Mouse (Mus musculus) gastrocnemius, postnatal 25 days (tissue): ENCODE measurements around the gene Nup62. TPM values are rescaled to one million over a fixed set of nuclear protein-coding genes. Genes with fewer than 3 reads are reported as not detected.

Experiments
- DNase-seq: peaks from one replicate; pipeline ENCODE4 v3.0.0; 2022
- total RNA-seq, 2 experiments: library from RNA; stranded (reverse); gene quantifications; 1 replicate in 1 of 2; 2 replicates in 1 of 2; pipeline ENCODE4 v1.2.3; 2021

The Nup62 gene
- total RNA-seq, 2 experiments from 2014 or later = 18.4 to 22.2 TPM

DNA sequence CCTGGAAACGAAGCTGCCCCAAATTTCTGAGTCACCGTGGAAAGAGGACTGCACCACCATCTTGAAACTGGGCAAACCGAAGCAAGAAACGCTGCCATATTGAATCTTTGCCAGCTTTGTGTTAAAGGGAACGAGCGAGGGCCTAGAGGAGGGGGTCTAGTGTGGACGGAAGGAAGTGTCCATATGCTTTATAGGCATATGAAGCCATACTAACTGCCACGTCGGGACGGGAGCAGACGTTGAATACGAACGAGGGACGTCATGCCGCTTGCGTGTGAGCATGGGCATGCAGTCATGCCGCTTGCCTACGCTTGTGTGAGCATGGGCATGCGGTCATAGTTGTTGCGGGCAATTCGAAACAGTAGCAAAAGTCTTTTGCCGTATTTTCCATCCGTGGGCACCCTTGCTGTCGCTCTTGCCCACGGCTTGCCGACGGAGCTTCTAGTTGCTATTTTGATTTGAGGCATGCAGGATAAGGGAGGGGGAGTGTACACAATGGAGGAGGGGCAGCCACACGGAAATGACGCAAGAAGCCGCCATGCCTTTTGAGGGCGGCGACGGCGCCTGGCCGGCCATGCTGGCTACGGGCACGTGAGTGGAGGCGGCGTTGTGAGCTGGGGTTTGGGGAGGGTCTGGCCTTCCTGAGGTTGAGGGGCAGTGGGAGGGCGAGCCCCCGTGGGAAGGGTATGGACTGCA, 33.7 kb downstream of the Nup62 start:
- DNase-seq = peak; percentile 90

DNA sequence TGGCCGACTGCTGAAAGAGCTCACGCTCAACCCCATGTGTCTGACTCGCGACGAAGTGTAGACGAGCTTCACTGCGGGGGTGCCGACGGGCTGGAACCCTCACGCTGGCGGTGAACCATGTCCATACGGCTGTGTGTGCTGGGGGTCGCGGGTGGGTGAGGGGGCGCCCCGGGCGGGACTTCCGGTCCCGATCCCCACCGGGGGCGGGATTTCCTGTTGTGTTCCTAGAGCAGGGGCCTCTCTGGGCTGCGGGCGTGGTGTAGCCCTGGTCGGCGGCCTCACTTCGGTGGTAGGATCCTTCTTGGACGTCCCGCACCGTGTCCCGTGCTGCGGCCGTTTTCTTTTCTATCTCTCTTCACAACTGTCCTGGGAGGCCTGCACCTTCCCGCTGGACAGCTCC, 34.3 kb downstream of the Nup62 start:
- DNase-seq = peak; percentile 81

DNA sequence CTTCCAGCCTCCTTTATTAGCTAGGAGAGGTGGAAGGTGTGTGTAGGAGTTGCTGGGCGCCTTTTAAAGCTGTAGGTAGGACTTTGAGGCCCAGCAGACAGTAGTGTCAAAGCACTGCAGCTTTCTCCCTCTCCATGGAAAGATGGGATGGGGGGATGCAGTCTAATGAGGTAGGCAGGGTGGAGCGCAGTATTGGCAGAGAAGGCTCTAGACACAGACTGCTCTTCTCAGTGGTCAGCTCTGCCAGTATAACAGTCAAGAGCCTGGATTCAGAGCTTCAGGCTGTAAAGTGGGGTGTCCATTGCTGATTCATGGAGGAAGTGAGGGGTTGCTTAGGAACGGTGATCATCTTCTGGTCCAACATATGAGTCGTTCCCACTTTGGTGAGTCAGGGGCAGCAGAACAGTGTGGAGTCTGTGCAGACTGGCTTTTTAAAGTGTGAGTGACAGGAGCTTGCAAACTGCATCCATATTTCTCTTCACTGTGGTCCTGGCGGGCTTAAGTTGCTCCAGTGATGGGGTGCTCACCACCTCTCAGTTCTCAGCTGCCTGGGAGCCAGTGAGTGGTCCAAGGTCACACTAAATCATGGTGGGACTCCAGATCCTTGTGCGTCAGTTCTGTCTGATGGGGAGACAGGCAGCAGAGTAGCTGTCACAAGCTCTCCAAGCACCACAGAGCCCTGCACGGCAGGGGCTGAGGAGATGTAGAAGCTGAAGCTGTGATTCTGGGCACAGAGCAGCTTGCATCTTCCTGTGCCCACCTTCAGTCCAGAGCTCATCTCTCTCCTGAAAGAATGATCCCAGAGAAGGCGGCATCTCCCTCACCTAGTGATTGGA, 35.1 kb downstream of the Nup62 start:
- DNase-seq = no peak

DNA sequence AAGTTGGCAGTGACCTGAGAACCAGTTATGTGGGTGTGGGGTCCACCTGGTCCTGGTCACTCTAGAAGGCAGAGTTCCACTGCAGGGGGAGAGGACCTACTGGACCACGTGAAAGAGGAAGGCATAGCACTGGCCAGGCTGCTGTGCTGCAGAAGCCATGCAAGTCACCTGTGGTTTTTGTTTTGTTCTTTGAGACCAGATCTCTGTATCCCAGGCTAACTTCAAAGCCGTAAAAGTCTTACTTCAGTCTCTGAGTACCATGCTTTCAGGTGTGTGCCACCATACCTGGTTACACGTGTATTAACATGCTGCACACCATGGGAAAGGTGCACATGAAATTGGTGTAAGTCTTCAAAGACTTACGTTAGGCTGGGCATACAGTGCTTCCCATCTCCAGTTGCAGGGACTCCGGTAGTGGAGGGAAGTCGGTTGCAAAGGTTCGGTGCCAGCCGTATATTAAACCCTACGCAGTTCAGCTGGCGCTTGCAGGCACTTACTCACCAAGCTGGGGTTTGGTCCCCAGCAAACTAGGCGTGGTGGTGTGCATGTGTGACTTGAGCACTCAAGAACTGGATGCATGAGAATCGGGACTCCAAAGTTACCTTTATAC, 35.8 kb downstream of the Nup62 start:
- DNase-seq = no peak

DNA sequence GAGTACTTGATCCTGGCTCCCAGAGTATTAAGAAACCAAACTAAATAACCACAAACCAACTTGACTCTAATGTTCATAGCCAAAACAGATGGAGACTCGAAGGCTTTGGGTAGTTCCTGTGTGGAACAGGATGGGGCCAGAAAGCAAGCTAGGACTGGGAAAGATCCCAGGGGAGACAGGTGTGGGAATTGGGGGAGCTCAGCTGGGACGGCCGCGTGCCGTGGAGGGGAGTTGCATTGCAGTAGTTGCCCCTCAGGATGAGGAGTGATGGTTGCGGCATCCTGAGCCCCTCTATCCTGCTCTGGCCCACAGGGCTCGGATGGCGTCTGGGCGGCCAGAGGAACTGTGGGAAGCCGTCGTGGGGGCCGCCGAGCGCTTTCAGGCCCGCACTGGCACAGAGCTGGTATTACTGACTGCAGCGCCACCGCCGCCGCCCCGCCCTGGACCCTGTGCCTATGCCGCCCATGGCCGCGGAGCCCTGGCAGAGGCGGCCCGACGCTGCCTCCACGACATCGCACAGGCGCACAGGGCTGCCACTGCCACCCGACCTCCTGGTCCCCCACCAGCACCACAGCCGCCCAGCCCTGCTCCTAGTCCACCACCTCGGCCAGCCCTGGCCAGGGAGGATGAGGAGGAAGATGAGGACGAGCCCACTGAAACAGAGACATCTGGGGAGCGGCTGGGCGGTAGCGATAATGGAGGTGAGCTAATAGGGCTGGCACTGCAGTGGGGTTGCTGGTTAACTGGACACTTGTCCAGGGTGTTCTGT, 36.6 kb downstream of the Nup62 start:
- no peak for DNase-seq

DNA sequence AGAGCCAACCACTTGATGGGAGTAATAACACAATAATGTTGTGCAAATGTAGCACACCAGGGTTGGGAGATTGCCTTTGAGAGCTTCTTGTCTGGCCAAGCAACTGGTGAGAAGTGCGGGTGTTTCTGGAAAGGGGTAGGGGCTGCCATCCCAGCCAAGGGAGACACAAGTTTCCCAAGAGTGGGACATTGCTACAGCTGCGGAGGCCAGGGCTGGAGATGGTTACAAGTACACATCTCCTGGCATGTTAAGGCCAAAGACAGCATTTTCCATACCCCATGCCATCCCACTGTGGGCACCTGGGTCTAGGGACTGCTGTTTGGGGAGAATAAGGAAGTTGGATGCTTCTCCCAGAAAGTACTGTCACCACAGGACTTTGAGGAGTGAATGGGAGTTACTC, 37.2 kb downstream of the Nup62 start:
- DNase-seq = no peak

DNA sequence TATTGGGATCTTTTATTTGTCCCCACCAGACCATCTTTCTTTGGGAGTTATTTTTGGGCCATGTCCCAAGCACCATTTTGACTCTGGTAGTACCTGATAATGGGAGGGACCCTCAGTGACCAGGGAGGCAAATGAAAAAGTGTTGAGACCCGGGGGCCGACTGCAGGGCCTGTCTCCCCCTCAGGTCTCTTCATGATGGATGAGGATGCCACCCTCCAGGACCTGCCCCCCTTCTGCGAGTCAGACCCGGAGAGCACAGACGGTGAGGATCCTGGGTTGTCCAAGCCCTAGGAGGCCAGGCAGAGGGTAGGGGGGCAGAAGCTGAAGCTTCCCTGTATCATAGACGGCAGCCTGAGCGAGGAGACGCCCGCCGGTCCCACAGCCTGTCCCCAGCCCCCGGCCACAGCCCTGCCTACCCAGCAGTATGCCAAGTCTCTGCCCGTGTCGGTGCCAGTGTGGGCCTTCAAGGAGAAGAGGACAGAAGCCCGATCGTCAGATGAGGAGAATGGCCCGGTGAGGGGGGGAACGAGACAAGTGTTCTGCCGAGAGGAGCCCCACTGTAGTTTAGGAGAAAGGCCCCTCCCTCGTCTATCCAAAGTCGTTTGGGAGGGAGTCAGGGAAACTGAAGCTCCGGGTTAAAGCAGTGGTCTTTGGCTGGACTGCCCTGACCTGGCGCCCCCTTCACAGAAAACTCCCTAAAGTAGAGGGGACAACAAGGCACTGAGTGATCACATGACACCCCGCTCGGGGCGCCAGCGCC, 37.9 kb downstream of the Nup62 start:
- no peak for DNase-seq

DNA sequence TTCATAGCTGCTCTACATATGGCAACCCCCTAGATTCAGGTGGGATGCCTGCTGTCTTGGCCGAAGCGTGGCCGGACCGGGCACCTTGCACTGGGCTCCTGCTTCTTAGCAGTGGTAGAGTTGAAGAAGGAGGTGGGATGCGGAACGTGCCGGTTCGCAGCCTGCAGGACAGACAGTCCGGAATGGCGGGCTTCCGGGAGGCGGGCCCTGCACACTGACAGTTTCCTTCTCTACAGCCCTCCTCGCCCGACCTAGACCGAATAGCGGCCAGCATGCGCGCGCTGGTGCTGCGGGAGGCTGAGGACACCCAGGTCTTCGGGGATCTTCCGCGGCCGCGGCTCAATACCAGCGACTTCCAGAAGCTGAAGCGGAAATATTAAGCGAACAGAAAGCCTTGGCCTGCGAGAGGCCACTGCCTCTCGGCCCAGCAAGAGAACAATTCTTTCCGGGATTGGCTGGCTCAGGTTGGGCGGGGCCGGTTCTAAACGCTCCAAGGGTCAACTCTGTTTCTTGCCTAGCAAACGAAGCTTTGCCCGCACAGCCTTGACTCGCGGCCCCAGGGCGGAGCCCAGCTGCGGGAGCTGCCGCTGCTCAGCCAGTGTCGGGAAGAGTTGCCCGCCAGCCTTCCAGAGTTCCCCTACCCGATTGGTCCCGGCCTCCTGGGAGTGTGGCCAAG, 38.6 kb downstream of the Nup62 start:
- DNase-seq = peak; percentile 87

DNA sequence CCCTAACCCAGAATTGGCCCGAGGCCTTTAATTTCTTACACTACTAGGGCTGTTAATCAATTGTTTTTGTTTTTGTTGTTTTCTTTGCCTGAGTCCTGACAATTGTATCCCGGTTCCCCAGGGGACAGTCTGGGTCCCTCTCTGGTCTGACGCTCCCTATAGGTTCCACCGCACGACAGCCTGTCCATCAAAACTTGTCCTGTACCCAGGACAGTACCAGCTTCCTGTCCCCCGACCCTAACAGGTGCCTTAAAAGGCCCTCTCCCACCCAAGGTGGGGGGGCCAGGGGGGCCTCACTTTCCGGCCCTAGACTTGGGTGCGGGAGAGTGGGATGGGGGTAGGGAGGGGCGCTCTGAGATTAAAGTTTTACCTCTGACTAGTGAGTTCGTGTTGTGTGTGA, 39.1 kb downstream of the Nup62 start:
- no peak for DNase-seq

DNA sequence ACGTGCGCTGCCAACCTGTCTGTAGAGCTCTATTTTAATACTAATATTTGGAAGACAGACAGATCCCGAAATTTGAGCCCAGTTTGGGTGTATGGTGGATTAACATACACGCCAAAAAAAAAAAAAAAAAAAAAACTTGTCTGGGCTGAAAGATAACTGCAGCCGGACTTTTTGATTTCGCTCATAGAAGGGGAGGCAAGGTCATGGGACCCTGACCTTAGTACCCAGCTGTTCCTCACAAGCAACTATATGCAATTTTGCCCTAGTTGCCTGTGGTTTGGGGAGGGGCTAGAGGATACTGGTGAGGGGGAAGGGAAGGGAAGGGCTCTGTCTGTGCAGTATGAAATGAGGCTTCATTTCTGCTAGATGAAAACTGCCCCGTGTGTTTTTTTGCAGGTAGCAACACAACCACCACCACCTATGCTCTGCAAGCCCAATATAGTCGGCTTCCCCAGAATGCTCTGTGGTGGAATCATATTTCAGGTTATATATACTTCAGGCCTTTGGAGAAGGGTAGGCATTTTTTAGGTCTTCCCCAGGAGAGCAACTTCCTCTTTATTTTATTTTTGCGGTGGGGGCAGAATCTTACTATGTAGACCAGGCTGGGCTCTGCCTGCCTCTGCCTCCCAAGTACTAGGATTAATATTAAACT, 40.5 kb downstream of the Nup62 start:
- DNase-seq = no peak

DNA sequence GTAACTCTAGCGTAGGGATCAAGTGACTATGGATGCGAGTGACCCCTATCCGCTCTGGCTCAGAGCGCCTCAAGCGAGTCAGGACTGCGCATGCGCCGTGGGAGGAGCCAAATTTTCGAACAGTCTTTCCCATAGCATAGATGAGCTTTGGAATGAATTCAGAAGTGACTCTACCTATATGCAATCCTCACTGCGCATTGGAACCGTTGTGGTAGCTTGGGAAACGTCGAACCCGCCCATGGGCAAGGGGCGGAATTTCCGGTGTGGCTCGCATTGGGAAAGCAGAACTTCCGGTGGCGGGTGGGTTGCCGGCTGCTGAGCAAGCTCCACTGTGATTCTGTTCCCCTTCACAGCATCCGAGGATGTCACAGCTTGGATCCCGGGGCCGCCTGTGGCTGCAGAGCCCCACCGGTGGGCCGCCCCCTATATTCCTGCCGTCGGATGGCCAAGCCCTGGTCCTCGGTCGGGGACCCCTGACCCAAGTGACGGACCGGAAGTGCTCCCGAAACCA, 41.2 kb downstream of the Nup62 start, which contains the start of gene Pnkp:
TSS of gene Pnkp (plus strand) at position 98 of the 511 bp plus-strand sequence.
- peak; percentile 80 for DNase-seq

DNA sequence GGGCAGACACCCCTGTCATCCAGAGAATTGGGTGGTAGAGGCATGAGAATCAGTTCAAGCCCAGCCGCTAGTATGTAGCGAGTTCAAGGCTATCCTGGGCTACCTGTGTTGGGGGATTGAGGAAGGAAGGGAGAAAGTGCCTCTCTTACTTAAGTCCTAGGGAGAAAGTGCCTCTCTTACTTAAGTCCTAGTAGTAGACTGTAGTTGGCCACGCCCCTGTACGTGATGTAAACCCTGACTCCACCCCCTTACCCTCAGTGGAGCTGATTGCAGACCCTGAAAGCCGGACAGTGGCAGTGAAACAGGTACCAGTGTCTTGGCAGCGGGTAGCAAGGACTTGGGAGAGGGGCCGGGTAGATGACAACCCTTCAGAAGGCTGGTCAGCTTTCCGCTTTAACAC, 42.0 kb downstream of the Nup62 start:
- no peak for DNase-seq

DNA sequence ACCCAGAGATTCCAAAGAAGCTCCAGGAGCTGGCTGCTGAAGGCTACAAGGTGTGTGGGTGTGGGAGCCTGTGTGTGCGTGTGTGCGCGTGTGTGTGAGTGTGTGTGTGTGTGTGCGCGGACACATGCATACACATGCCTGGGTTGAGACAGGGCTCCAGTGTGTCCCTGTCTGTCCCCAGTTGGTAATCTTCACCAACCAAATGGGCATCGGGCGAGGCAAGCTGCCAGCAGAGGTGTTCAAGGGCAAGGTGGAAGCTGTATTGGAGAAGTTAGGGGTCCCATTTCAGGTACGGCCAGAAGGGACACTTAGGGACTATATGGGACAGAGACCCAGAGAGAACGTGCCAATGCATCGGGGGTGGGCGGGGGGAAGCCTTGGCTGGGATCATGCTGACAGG, 44.0 kb downstream of the Nup62 start:
- no peak for DNase-seq

DNA sequence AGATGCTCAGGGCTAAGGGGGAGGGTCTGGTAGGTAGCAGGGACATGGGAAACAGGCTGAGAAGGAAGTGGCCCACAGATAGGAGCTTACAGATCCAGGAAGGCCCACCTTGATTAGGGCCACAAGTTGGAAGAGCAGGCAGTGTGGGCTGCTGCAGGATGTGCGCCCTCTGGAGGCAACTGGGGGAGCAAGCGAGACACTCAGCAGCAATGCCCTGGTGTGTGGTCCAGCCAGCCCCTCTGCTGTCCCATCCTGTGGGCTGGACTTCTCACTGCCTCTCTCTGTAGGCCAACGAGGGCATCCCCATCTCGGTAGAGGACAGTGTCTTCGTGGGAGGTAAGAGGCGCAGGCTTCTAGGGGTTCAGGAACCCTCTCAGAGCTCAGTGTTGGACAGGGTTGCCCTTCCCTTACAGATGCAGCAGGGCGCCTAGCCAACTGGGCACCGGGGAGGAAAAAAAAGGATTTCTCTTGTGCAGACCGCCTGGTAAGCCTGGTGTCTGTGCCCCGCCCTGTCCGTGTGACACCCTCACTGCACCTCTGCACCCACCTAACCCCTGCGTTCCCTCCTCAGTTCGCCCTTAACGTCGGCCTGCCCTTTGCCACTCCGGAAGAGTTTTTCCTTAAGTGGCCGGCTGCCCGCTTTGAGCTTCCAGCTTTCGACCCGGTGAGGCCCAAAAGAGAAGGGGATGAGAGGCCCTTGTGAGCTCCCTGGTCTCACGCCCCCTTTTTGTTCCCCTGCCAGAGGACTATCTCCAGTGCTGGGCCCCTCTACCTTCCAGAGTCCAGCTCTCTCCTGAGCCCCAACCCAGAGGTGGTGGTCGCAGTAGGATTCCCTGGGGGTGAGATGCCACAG, 44.9 kb downstream of the Nup62 start:
- DNase-seq = no peak

DNA sequence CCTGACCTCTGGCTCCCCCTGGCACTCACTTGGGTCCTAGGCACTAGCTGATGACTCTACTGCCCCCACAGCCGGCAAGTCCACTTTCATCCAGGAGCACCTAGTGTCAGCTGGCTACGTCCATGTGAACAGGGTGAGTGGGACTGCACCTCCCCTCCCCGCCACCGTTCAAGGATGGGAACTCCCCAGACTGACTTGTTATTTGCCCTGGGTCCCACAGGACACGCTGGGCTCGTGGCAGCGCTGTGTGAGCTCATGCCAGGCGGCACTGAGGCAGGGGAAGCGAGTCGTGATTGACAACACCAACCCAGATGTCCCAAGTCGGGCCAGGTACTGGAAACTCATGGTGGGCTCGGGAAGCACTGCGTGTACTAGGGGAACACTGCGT, 45.5 kb downstream of the Nup62 start:
- no peak for DNase-seq

DNA sequence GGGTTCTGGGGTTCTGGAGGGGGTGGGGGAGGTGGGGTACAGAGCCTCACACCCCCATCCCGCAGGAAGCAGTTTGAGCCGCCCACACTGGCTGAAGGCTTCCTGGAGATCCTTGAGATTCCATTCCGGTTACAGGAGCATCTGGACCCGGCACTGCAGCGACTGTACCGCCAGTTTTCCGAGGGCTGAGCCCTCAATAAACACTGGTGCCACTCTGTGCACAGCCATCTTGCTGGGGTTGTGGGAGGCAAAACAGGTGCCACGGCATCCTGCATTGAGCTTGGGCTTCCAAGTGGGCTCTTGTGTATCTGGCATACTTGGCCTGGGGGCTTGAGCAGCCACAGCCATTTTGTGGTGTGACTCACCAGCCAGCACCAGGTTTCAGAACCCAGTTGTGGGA, 46.5 kb downstream of the Nup62 start:
- no peak for DNase-seq

DNA sequence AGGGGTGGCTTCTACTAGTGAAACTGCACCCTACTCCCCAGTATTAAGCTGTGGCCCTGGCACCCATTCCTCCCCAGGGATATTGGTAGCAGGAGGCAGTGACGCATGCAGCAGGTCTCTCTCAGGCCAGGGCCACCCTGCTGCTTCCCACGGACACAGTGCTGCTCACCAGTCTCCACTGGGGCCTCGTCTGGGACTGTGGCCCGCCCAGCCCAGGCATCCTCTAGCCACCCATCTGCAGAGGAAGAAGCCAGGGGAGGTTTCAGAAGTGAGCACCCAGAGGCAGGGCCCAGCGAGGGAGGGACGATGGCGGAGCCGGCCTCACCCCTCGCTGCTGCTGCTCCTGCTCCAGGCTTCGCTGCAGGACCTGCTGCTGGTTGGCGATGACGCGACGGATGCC, 47.3 kb downstream of the Nup62 start:
- DNase-seq = no peak

DNA sequence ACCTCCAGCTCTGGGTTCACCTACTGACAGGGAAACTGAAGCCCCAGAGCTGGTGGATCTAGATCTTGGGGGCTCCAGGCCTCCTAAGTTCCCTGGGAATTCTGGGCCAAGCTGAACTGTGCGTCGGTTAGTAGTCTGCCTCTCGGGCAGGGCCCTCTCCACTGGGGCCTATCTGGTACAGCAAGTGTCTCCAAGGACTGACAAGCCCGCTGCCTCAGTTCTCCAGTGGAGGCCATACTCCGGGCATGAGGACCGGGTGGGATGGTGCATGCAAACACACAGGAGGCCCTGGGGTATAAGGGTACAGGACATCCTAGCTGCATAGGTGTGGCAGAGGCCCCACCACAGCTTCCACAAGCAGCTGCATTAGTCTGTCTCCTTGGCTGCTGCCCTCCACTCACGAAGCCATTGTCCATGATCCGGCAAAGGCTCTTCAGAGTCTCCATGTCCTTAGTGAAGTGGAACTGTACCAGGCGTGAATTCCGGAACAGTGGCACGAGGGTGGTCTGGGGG, 48.1 kb downstream of the Nup62 start:
- no peak for DNase-seq
